Mouse (Mus musculus): Measurements from ENCODE around the gene Vil1. TPM values are rescaled to one million over a fixed set of nuclear protein-coding genes. Genes with fewer than 3 reads are reported as not detected.

Gene Vil1
- total RNA-seq, 1 experiment: 1.2 TPM

- in situ Hi-C loops (cut with MboI; ENCODE audit: low sequenced_read_pairs in 2 of 2, unreplicated experiment in 2 of 2): no loop called here
- no peak overlapping the region for H3K4me3 ChIP-seq (ENCODE audit: insufficient read depth in 1 of 2, low read depth in 1 of 2, low read length in 2 of 2, poor library complexity in 1 of 2, severe bottlenecking in 1 of 2)
- DNase-seq (ENCODE audit: low read depth, low spot score): no peak
- no peaks in the 10 kb centered on the region for H3K36me3 ChIP-seq (ENCODE audit: control insufficient read depth, insufficient read depth, low read length, poor library complexity, severe bottlenecking)
- no peak overlapping the region for H3K9ac ChIP-seq (ENCODE audit: insufficient read depth, low read depth, low read length, poor library complexity, severe bottlenecking)
- H3K4me1 ChIP-seq (ENCODE audit: control insufficient read depth in 2 of 2, insufficient read depth in 2 of 2, low read length in 2 of 2, poor library complexity in 1 of 2): peaks cover 0 to 23% of the 10 kb centered on the region in 2 experiments; a peak in 3 of 4 replicates
- TF ChIP-seq HCFC1 (IDR thresholded peaks at IDR 0.05; ENCODE audit: borderline replicate concordance, insufficient read depth, low read length): no peak
- no peak for TF ChIP-seq MAFK (IDR thresholded peaks at IDR 0.05; ENCODE audit: insufficient read depth, low read depth, low read length)
- no peaks in the 10 kb centered on the region for H3K9me3 ChIP-seq (ENCODE audit: control insufficient read depth, insufficient read depth, low read depth, low read length)
- no peak overlapping the region for H3K27ac ChIP-seq (ENCODE audit: insufficient read depth, low read depth, low read length, poor library complexity, severe bottlenecking)
Observed at GRCm38 (mm10) chr1:74379058-74379504, 30.1 kb upstream of the Vil1 start.

DNA sequence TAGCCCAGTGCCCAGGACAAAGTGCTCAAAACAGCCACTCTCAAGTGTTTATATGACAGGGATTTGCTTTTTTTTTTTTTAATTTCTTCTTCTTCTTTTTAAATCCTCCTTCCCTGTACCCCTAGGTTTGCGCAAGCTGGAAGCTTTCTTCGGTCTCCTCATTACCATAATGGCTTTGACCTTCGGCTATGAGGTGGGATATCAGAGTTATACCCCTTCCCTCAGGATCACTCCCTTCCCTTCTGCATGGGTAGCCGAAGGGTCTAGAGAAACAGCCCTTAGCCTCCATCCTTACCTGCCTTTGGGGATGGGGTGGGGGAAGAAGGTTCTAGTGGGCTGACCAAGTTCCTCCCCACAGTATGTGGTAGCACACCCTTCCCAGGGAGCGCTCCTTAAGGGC lies 28.7 kb upstream of the Vil1 start:
- in situ Hi-C loops (cut with MboI; ENCODE audit: low sequenced_read_pairs in 2 of 2, unreplicated experiment in 2 of 2): no loop called here
- no peak for DNase-seq (ENCODE audit: low read depth, low spot score)
- TF ChIP-seq MAFK (IDR thresholded peaks at IDR 0.05; ENCODE audit: insufficient read depth, low read depth, low read length) (no peak), ZNF384 (IDR thresholded peaks at IDR 0.05; ENCODE audit: low read depth, low read length) (no peak), CHD2 (IDR thresholded peaks at IDR 0.05; ENCODE audit: low read depth, low read length) (no peak), HCFC1 (IDR thresholded peaks at IDR 0.05; ENCODE audit: borderline replicate concordance, insufficient read depth, low read length) (no peak), ZC3H11A (IDR thresholded peaks at IDR 0.05; ENCODE audit: borderline replicate concordance, low read depth, low read length) (no peak)
- Histone ChIP-seq H3K9ac (ENCODE audit: insufficient read depth, low read depth, low read length, poor library complexity, severe bottlenecking) (no peak overlapping the region), H3K4me1 (ENCODE audit: control insufficient read depth in 2 of 2, insufficient read depth in 2 of 2, low read length in 2 of 2, poor library complexity in 1 of 2) (peaks cover 0 to 31% of the 10 kb centered on the region in 2 experiments; a peak in 3 of 4 replicates), H3K9me3 (ENCODE audit: control insufficient read depth, insufficient read depth, low read depth, low read length) (no peaks in the 10 kb centered on the region), H3K36me3 (ENCODE audit: control insufficient read depth, insufficient read depth, low read length, poor library complexity, severe bottlenecking) (no peaks in the 10 kb centered on the region), H3K27ac (ENCODE audit: insufficient read depth, low read depth, low read length, poor library complexity, severe bottlenecking) (no peak overlapping the region), H3K4me3 (ENCODE audit: insufficient read depth in 1 of 2, low read depth in 1 of 2, low read length in 2 of 2, poor library complexity in 1 of 2, severe bottlenecking in 1 of 2) (no peak overlapping the region)

- TF ChIP-seq MAFK (IDR thresholded peaks at IDR 0.05; ENCODE audit: insufficient read depth, low read depth, low read length) (no peak), ZC3H11A (IDR thresholded peaks at IDR 0.05; ENCODE audit: borderline replicate concordance, low read depth, low read length) (no peak), HCFC1 (IDR thresholded peaks at IDR 0.05; ENCODE audit: borderline replicate concordance, insufficient read depth, low read length) (no peak), CHD2 (IDR thresholded peaks at IDR 0.05; ENCODE audit: low read depth, low read length) (no peak), ZNF384 (IDR thresholded peaks at IDR 0.05; ENCODE audit: low read depth, low read length) (no peak)
- H3K9ac ChIP-seq (ENCODE audit: insufficient read depth, low read depth, low read length, poor library complexity, severe bottlenecking): no peak overlapping the region
- H3K9me3 ChIP-seq (ENCODE audit: control insufficient read depth, insufficient read depth, low read depth, low read length): no peaks in the 10 kb centered on the region
- H3K27ac ChIP-seq (ENCODE audit: insufficient read depth, low read depth, low read length, poor library complexity, severe bottlenecking): no peak overlapping the region
- H3K4me1 ChIP-seq (ENCODE audit: control insufficient read depth in 2 of 2, insufficient read depth in 2 of 2, low read length in 2 of 2, poor library complexity in 1 of 2): peaks cover 0 to 28% of the 10 kb centered on the region in 2 experiments; a peak in 3 of 4 replicates
- DNase-seq (ENCODE audit: low read depth, low spot score): no peak
- H3K4me3 ChIP-seq (ENCODE audit: insufficient read depth in 1 of 2, low read depth in 1 of 2, low read length in 2 of 2, poor library complexity in 1 of 2, severe bottlenecking in 1 of 2): no peak overlapping the region
- H3K36me3 ChIP-seq (ENCODE audit: control insufficient read depth, insufficient read depth, low read length, poor library complexity, severe bottlenecking): no peaks in the 10 kb centered on the region
- in situ Hi-C loops (cut with MboI; ENCODE audit: low sequenced_read_pairs in 2 of 2, unreplicated experiment in 2 of 2): no loop called here
Observed at GRCm38 (mm10) chr1:74381588-74382021, 27.6 kb upstream of the Vil1 start.

DNA sequence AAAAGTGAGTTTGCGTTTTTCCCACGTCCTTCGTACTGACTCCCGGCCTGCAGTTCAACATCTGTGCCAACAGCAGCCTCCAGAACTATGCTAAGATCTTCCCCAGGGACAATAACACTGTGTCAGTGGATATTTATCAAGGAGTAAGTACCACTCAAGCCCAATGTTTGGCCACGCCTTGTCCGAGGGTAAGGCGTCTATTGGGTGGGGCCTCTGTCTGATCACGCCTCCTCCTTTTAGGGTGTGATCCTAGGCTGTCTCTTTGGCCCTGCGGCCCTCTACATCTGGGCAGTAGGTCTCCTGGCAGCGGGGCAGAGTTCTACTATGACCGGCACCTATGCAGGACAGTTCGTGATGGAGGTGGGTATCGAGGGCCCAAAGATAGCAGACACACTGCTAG lies 25.8 kb upstream of the Vil1 start:
- Histone ChIP-seq H3K4me3 (ENCODE audit: insufficient read depth in 1 of 2, low read depth in 1 of 2, low read length in 2 of 2, poor library complexity in 1 of 2, severe bottlenecking in 1 of 2) (no peak overlapping the region), H3K4me1 (ENCODE audit: control insufficient read depth in 2 of 2, insufficient read depth in 2 of 2, low read length in 2 of 2, poor library complexity in 1 of 2) (peaks cover 0 to 27% of the 10 kb centered on the region in 2 experiments), H3K27ac (ENCODE audit: insufficient read depth, low read depth, low read length, poor library complexity, severe bottlenecking) (no peak overlapping the region), H3K9me3 (ENCODE audit: control insufficient read depth, insufficient read depth, low read depth, low read length) (no peaks in the 10 kb centered on the region), H3K9ac (ENCODE audit: insufficient read depth, low read depth, low read length, poor library complexity, severe bottlenecking) (no peak overlapping the region), H3K36me3 (ENCODE audit: control insufficient read depth, insufficient read depth, low read length, poor library complexity, severe bottlenecking) (no peaks in the 10 kb centered on the region)
- TF ChIP-seq HCFC1 (IDR thresholded peaks at IDR 0.05; ENCODE audit: borderline replicate concordance, insufficient read depth, low read length) (no peak), ZC3H11A (IDR thresholded peaks at IDR 0.05; ENCODE audit: borderline replicate concordance, low read depth, low read length) (no peak), CHD2 (IDR thresholded peaks at IDR 0.05; ENCODE audit: low read depth, low read length) (no peak), MAFK (IDR thresholded peaks at IDR 0.05; ENCODE audit: insufficient read depth, low read depth, low read length) (no peak), ZNF384 (IDR thresholded peaks at IDR 0.05; ENCODE audit: low read depth, low read length) (no peak)
- in situ Hi-C loops (cut with MboI; ENCODE audit: low sequenced_read_pairs in 2 of 2, unreplicated experiment in 2 of 2): no loop called here
- DNase-seq (ENCODE audit: low read depth, low spot score): no peak

GRCm38 (mm10) chr1:74384525-74384924 lies 24.7 kb upstream of the Vil1 start:
- TF ChIP-seq MAFK (IDR thresholded peaks at IDR 0.05; ENCODE audit: insufficient read depth, low read depth, low read length): no peak
- TF ChIP-seq CHD2 (IDR thresholded peaks at IDR 0.05; ENCODE audit: low read depth, low read length): no peak
- no peak for TF ChIP-seq ZC3H11A (IDR thresholded peaks at IDR 0.05; ENCODE audit: borderline replicate concordance, low read depth, low read length)
- TF ChIP-seq HCFC1 (IDR thresholded peaks at IDR 0.05; ENCODE audit: borderline replicate concordance, insufficient read depth, low read length): no peak
- TF ChIP-seq ZNF384 (IDR thresholded peaks at IDR 0.05; ENCODE audit: low read depth, low read length): no peak

More at GRCm38 (mm10) chr1:74384525-74384924, 24.7 kb upstream of the Vil1 start:
- H3K36me3 ChIP-seq (ENCODE audit: control insufficient read depth, insufficient read depth, low read length, poor library complexity, severe bottlenecking): no peaks in the 10 kb centered on the region
- H3K9ac ChIP-seq (ENCODE audit: insufficient read depth, low read depth, low read length, poor library complexity, severe bottlenecking): no peak overlapping the region
- no peaks in the 10 kb centered on the region for H3K9me3 ChIP-seq (ENCODE audit: control insufficient read depth, insufficient read depth, low read depth, low read length)
- H3K4me1 ChIP-seq (ENCODE audit: control insufficient read depth in 2 of 2, insufficient read depth in 2 of 2, low read length in 2 of 2, poor library complexity in 1 of 2): peaks cover 0 to 27% of the 10 kb centered on the region in 2 experiments; a peak in 3 of 4 replicates
- in situ Hi-C loops (cut with MboI; ENCODE audit: low sequenced_read_pairs in 2 of 2, unreplicated experiment in 2 of 2): no loop called here
- H3K4me3 ChIP-seq (ENCODE audit: insufficient read depth in 1 of 2, low read depth in 1 of 2, low read length in 2 of 2, poor library complexity in 1 of 2, severe bottlenecking in 1 of 2): no peak overlapping the region
- no peak for DNase-seq (ENCODE audit: low read depth, low spot score)
- H3K27ac ChIP-seq (ENCODE audit: insufficient read depth, low read depth, low read length, poor library complexity, severe bottlenecking): no peak overlapping the region

Measured in ES-E14 (cell line).